Mouse (Mus musculus) MEL (cell line): ENCODE results near the gene Hcrt.

ENCODE experiments used
- CTCF ChIP-seq, 3 experiments: IDR thresholded peaks in 2 of 3; conservative IDR thresholded peaks in 1 of 3; 2 replicates each; pipeline ENCODE4 v1.5.1; 2011 to 2012; ENCODE audit warnings: low read length in 3 of 3, low read depth in 2 of 3, mild to moderate bottlenecking in 2 of 3, improper control_type of control experiment in 1 of 3, inconsistent platforms in 1 of 3, mixed read lengths in 1 of 3, moderate library complexity in 1 of 3; ENCODE audit not compliant: control insufficient read depth in 1 of 3, insufficient read depth in 1 of 3, poor library complexity in 1 of 3, severe bottlenecking in 1 of 3
- E2F4 ChIP-seq: IDR thresholded peaks from 2 replicates; pipeline ENCODE4 v1.6.1; 2011; ENCODE audit warnings: low read depth, low read length, improper control_type of control experiment, borderline replicate concordance
- EP300 ChIP-seq, 2 experiments: IDR thresholded peaks; 2 replicates each; pipeline ENCODE4 v1.6.1; 2011; ENCODE audit warnings: improper control_type of control experiment in 2 of 2, low read length in 2 of 2, low read depth in 1 of 2, mild to moderate bottlenecking in 1 of 2
- GABPA ChIP-seq: IDR thresholded peaks from 2 replicates; pipeline ENCODE4 v1.6.1; 2012; ENCODE audit warnings: low read depth, mild to moderate bottlenecking, inconsistent platforms, low read length, improper control_type of control experiment, moderate library complexity
- GATA1 ChIP-seq: IDR thresholded peaks from 2 replicates; pipeline ENCODE4 v1.6.1; 2011; ENCODE audit warnings: low read depth, low read length, improper control_type of control experiment
- HCFC1 ChIP-seq: IDR thresholded peaks from 2 replicates; pipeline ENCODE4 v1.6.1; 2012; ENCODE audit warnings: low read depth, mild to moderate bottlenecking, inconsistent platforms, low read length, improper control_type of control experiment, moderate library complexity
- MEF2A ChIP-seq: IDR thresholded peaks from 2 replicates; pipeline ENCODE4 v1.6.1; 2014; ENCODE audit warnings: low read depth, mild to moderate bottlenecking, inconsistent platforms, low read length, improper control_type of control experiment; ENCODE audit not compliant: poor library complexity, insufficient replicate concordance, severe bottlenecking; ENCODE audit errors: extremely low read depth
- MYB ChIP-seq: IDR thresholded peaks from 2 replicates; pipeline ENCODE4 v1.6.1; 2011; ENCODE audit warnings: mild to moderate bottlenecking, low read depth, low read length, improper control_type of control experiment
- MYC ChIP-seq: IDR thresholded peaks from 2 replicates; pipeline ENCODE4 v1.6.1; 2011; ENCODE audit warnings: low read depth, mild to moderate bottlenecking, low read length, improper control_type of control experiment, moderate library complexity
- POLR2A ChIP-seq, 2 experiments: IDR thresholded peaks; 2 replicates each; pipeline ENCODE4 v1.6.1; 2011 to 2012; ENCODE audit warnings: low read length in 2 of 2, mild to moderate bottlenecking in 2 of 2, control low read depth in 1 of 2, improper control_type of control experiment in 1 of 2, low read depth in 1 of 2, moderate library complexity in 1 of 2; ENCODE audit not compliant: control insufficient read depth in 1 of 2, insufficient read depth in 1 of 2, poor library complexity in 1 of 2
- SMC3 ChIP-seq: IDR thresholded peaks from 2 replicates; pipeline ENCODE4 v1.6.1; 2011; ENCODE audit warnings: low read depth, low read length, improper control_type of control experiment
- USF2 ChIP-seq, 2 experiments: IDR thresholded peaks; 2 replicates each; pipeline ENCODE4 v1.6.1; 2011 to 2012; ENCODE audit warnings: improper control_type of control experiment in 2 of 2, low read length in 2 of 2, borderline replicate concordance in 1 of 2, inconsistent platforms in 1 of 2, low read depth in 1 of 2, mild to moderate bottlenecking in 1 of 2; ENCODE audit not compliant: insufficient read depth in 1 of 2

- TF ChIP-seq POLR2A (IDR thresholded peaks at IDR 0.05; ENCODE audit: control insufficient read depth in 1 of 2, insufficient read depth in 1 of 2, low read depth in 1 of 2, low read length in 2 of 2, poor library complexity in 1 of 2) = no peak
- TF ChIP-seq CTCF (IDR thresholded peaks at IDR 0.05 in 2 of 3, conservative IDR thresholded peaks at IDR 0.05 in 1 of 3; ENCODE audit: control insufficient read depth in 1 of 3, insufficient read depth in 1 of 3, low read depth in 2 of 3, low read length in 3 of 3, poor library complexity in 1 of 3, severe bottlenecking in 1 of 3) = no peak
- no peak for TF ChIP-seq MYC
- TF ChIP-seq MEF2A = no peak
- no peak for TF ChIP-seq E2F4
- no peak for TF ChIP-seq GATA1
- TF ChIP-seq HCFC1 = no peak
- no peak for TF ChIP-seq MYB
- TF ChIP-seq EP300 (IDR thresholded peaks at IDR 0.05; ENCODE audit: low read depth in 1 of 2, low read length in 2 of 2) = no peak
- no peak for TF ChIP-seq SMC3
- TF ChIP-seq GABPA = no peak
- TF ChIP-seq USF2 (IDR thresholded peaks at IDR 0.05; ENCODE audit: borderline replicate concordance in 1 of 2, insufficient read depth in 1 of 2, low read depth in 1 of 2, low read length in 2 of 2) = no peak
Measured at GRCm38 (mm10) chr11:100750127-100750526, 12.6 kb downstream of the Hcrt start.
